Mouse (Mus musculus): ENCODE data around the gene Kcnk4. TPM values are rescaled to one million over a fixed set of nuclear protein-coding genes. Genes with fewer than 3 reads are reported as not detected.

Kcnk4 gene
- polyA plus RNA-seq, 1 experiment from 2014 or later, result 0.85 TPM

DNA sequence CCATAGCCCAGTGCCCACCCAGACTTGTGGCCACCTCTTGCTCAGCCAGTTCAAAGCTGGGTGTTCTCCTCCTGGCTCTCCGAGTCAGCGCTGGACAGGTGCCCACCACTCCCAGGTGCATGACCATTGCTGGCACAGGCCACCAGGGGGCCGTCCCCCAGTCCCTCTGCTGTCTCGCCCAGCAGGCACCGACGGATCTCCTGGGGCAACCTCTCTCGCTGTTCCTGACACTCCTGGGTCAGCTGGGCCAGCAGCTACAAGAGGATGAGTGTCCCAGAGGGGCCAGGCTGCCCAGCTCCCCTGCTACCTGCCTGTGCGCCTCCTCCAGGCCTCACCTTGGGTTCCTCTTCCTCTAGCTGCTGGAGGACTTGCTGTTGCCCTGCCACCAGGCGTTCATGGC, 19.7 kb upstream of the Kcnk4 start:
- H3K9ac ChIP-seq, result no peak overlapping the region
- no peaks in the 10 kb centered on the region for H3K27me3 ChIP-seq
- no peak overlapping the region for H3K4me3 ChIP-seq
- peaks cover 19% of the 10 kb centered on the region for H3K4me1 ChIP-seq
- 58% methylated on average over 9 of the region's 9 CpGs for WGBS
- peaks cover 59% of the 10 kb centered on the region for H3K36me3 ChIP-seq
- H3K27ac ChIP-seq, result no peak overlapping the region
- H3K4me2 ChIP-seq (replicated peaks), result no peak overlapping the region
- no peak for ATAC-seq (ENCODE audit: low FRiP score, low read depth)
- H3K9me3 ChIP-seq, result no peaks in the 10 kb centered on the region

DNA sequence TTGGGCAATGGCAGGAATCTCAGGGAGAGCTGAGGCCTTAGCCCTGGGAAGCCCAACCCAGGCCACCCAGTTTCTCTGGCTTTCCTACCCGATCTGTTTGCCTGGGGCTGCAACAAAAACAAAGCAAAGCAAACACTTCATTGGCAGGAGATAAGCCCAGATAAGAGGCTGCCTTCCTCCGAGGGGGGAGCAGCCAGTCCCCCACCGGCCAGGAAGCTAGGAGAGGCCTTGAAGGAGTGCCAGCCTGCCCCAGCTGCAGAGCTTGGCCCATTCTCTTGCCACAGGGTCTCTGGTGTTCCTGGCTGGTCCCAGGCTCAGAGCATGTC, 18.4 kb upstream of the Kcnk4 start:
- WGBS, result 15% methylated on average over 3 of the region's 3 CpGs
- no peak for ATAC-seq (ENCODE audit: low FRiP score, low read depth)
- Histone ChIP-seq H3K4me3 (peak overlapping the region; percentile 69), H3K27me3 (no peaks in the 10 kb centered on the region), H3K36me3 (peaks cover 48% of the 10 kb centered on the region), H3K9me3 (no peaks in the 10 kb centered on the region), H3K27ac (peak overlapping the region; percentile 55; the same call in 1 of the 2 replicates), H3K4me1 (peaks cover 19% of the 10 kb centered on the region), H3K9ac (peak overlapping the region; percentile 84), H3K4me2 (replicated peaks) (peak overlapping the region; percentile 97)

DNA sequence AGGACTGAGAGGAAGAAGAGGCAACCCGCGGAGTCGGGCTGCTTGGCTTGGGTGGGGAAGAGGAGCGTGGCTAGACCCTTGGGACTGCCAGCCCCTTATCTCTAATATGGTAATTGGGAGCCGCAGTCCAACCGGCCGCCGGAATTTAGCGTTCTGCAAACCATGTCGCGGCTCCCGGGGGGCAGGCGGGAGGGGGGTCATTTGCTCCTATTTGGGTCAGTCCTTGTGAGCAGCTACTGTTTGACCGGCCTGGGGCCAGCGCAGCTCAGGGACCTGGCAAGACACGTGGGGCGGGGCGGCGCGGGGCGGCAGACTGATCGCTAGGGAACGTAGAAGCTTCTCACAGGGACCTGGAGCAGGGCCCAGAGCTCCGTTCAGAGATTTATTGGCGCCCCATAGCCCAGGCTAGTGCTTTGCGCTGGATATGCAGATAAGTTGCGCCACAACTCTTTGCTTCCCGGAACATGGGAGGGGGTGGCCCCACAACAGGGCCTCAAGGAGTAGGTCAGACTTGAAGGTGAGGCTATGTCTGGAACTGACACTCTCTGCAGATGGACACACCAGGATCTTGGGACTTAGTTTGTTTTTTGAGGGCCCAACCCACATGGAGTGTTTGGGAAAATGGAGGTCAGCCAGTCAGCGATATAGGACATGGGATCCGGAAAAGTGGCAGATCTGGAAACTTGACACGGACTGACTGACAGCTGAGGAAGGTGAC, 17.8 kb upstream of the Kcnk4 start:
- Histone ChIP-seq H3K4me2 (replicated peaks) (peak overlapping the region; percentile 97), H3K9me3 (no peaks in the 10 kb centered on the region), H3K9ac (peak overlapping the region; percentile 84), H3K4me3 (peak overlapping the region; percentile 69), H3K36me3 (peaks cover 43% of the 10 kb centered on the region), H3K27ac (peak overlapping the region; percentile 95), H3K4me1 (peaks cover 19% of the 10 kb centered on the region), H3K27me3 (no peaks in the 10 kb centered on the region)
- WGBS, result 3% methylated on average over 31 of the region's 31 CpGs
- peak; percentile 13; the same call in 1 of the 2 replicates for ATAC-seq (ENCODE audit: low FRiP score, low read depth)

DNA sequence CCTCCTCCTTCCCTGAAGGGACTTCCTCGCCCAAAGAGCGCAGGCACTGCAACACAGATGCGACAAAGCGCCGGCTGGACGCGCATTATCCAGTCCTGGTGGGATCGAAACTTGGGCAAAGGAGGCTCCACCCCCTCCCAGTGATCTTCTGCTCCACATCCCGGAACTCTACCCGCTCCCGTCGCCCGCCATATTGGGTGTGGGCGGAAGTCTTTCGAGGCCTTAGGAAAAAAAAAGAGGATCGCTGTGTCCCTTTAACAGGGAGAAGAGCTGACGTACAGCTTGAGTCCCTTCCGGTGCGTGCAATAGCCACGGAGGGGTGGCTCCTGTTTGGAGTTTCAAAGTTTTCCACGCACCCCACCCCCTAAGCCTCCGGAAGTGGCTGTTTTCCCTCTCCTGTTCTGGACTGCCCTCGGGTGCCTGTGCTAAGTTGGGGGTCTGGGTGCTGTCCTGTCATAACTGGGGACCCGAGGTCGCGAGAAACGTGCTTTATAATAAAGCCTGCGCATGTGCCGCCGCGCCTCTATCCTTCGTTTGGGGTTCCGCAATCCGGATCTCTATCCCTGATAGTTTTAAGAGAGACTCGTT, 17.2 kb upstream of the Kcnk4 start:
- H3K4me1 ChIP-seq, result peaks cover 19% of the 10 kb centered on the region
- peak overlapping the region; percentile 69 for H3K4me3 ChIP-seq
- peak overlapping the region; percentile 84 for H3K9ac ChIP-seq
- peak; percentile 83 for ATAC-seq (ENCODE audit: low FRiP score, low read depth)
- peaks cover 36% of the 10 kb centered on the region for H3K36me3 ChIP-seq
- no peaks in the 10 kb centered on the region for H3K9me3 ChIP-seq
- WGBS, result under 1% methylated on average over 35 of the region's 35 CpGs
- peak overlapping the region; percentile 95 for H3K27ac ChIP-seq
- no peaks in the 10 kb centered on the region for H3K27me3 ChIP-seq
- H3K4me2 ChIP-seq (replicated peaks), result peak overlapping the region; percentile 97

DNA sequence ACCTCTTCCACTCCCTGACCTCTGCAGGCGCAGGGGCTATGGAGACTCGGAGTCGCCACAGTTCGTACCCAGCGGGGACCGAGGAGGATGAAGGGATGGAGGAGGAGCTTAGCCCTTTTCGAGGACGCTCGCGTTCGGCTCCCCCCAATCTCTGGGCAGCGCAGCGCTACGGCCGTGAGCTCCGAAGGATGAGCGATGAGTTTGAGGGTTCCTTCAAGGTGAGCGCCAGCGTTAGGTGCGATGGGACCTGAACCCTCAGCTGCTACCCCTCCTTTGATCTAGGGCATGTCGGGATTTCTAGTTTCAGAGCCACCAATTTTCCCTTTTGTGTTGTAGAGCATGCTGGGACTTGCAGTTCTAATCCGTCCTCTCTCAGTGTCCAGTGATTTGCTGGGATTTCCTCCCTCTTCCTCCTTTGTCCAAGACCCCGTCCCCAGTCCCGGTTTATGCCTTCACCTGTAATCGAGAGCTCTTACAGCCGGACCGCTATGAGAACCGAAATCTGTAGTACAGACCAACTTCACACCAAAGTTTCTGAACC, 16.4 kb upstream of the Kcnk4 start:
- under 1% methylated on average over 28 of the region's 28 CpGs for WGBS

DNA sequence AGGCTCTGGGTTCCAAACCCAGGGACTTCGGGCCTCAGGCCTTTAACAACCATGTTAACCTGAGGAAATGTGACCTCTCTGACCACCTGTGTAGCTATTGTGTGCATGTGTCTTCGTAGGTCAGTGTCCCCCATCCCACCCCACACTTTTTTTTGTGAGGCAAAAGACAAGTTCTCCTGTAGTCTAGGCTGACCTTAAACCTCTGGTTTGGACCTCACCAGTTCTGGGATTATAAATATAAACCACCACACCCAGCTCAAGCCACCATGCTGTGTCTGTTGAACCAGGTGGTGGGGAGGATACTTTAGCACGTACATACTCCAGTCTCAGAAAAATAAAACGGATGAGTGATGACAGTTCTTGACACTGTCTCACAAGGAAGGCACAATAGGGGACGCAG, 15.6 kb upstream of the Kcnk4 start:
- Histone ChIP-seq H3K9ac (peak overlapping the region; percentile 84), H3K4me1 (peaks cover 19% of the 10 kb centered on the region), H3K9me3 (no peaks in the 10 kb centered on the region), H3K36me3 (peaks cover 31% of the 10 kb centered on the region), H3K4me3 (peak overlapping the region; percentile 69), H3K27ac (peak overlapping the region; percentile 95), H3K4me2 (replicated peaks) (peak overlapping the region; percentile 97), H3K27me3 (no peaks in the 10 kb centered on the region)
- ATAC-seq (ENCODE audit: low FRiP score, low read depth), result no peak
- 70% methylated on average over 5 of the region's 5 CpGs for WGBS

More for the DNA sequence above, 16.4 kb upstream of the Kcnk4 start:
- Histone ChIP-seq H3K4me2 (replicated peaks) (peak overlapping the region; percentile 97), H3K9ac (peak overlapping the region; percentile 84), H3K36me3 (peaks cover 34% of the 10 kb centered on the region), H3K4me1 (peaks cover 19% of the 10 kb centered on the region), H3K4me3 (peak overlapping the region; percentile 69), H3K9me3 (no peaks in the 10 kb centered on the region), H3K27me3 (no peaks in the 10 kb centered on the region), H3K27ac (peak overlapping the region; percentile 95)
- ATAC-seq (ENCODE audit: low FRiP score, low read depth), result peak; percentile 31

DNA sequence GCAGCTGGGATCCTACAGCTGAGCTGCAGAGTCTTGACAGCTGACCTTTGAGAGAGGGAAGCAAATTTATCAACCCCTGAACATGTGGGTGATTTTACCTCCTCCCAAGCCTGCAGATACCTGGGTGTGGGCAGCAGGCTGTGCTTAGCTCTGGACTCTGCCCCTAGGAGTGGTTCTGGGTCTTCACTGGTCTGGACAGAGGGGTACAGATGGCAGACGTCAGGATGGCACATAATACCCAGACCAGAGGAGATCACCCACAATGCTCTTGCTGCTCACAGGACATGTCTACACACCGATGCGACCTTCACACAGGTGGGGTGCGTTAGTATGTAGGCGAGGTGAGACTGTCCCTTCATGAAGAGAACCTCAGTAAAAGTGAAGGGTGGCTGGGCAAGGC, 15.2 kb upstream of the Kcnk4 start:
- Histone ChIP-seq H3K4me3 (0 out of 2 replicates have a peak overlapping the region, but pooled peaks have one; percentile 5), H3K36me3 (peaks cover 27% of the 10 kb centered on the region), H3K27ac (no peak overlapping the region), H3K4me2 (replicated peaks) (peak overlapping the region; percentile 97; the same call in 1 of the 2 replicates), H3K9ac (no peak overlapping the region; the same call in 1 of the 2 replicates), H3K9me3 (no peaks in the 10 kb centered on the region), H3K27me3 (no peaks in the 10 kb centered on the region), H3K4me1 (peaks cover 19% of the 10 kb centered on the region)
- WGBS, result 92% methylated on average over 5 of the region's 5 CpGs
- no peak for ATAC-seq (ENCODE audit: low FRiP score, low read depth)

DNA sequence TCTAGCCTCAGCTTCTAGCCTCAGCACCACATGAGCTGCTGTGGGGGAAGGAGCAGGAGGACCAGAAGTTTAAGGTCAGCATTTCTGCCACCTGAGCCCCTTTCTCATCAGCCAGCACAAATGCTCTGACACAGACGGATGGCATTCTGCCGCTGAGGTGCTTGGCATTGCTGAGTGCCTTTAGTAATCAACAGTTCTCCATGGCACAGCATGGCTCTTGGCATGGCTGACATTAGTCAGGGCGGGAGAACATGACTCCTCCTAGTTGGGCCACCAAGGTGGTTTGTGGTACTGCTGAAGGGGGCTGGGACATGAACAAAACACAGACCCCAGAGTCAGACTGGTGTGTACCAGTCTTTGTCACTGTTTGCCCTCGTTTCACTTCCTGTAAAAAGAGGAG, 13.9 kb upstream of the Kcnk4 start:
- Histone ChIP-seq H3K27me3 (no peaks in the 10 kb centered on the region), H3K9me3 (no peaks in the 10 kb centered on the region), H3K4me3 (no peak overlapping the region), H3K4me1 (peaks cover 23% of the 10 kb centered on the region), H3K27ac (no peak overlapping the region), H3K9ac (no peak overlapping the region), H3K4me2 (replicated peaks) (no peak overlapping the region), H3K36me3 (peaks cover 16% of the 10 kb centered on the region)
- ATAC-seq (ENCODE audit: low FRiP score, low read depth), result no peak
- 81% methylated on average over 4 of the region's 4 CpGs for WGBS

DNA sequence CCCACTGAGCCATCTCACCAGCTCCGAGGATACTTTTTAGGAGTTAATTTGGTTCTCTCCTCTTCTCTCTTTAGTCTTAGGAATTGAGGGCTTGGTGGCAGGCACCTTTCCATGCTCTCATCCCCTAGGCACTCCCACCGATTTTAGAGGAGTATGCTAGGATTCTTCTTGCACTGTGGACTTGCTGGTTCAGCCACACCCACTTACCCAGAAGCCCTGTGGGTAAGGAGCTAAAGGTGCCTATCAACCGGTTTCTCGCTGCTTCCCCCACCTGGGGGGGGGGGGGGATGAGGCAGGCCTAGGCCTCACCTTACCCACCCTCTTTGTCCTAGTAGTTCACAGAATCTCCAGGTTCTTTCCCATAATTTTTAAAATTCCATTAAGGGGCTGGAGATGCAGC, 13.4 kb upstream of the Kcnk4 start:
- ATAC-seq (ENCODE audit: low FRiP score, low read depth), result no peak
- Histone ChIP-seq H3K9ac (no peak overlapping the region), H3K9me3 (no peaks in the 10 kb centered on the region), H3K27me3 (no peaks in the 10 kb centered on the region), H3K4me1 (peaks cover 23% of the 10 kb centered on the region), H3K4me3 (no peak overlapping the region), H3K4me2 (replicated peaks) (no peak overlapping the region), H3K36me3 (peaks cover 16% of the 10 kb centered on the region), H3K27ac (no peak overlapping the region)
- WGBS, result 43% methylated on average over 4 of the region's 4 CpGs

DNA sequence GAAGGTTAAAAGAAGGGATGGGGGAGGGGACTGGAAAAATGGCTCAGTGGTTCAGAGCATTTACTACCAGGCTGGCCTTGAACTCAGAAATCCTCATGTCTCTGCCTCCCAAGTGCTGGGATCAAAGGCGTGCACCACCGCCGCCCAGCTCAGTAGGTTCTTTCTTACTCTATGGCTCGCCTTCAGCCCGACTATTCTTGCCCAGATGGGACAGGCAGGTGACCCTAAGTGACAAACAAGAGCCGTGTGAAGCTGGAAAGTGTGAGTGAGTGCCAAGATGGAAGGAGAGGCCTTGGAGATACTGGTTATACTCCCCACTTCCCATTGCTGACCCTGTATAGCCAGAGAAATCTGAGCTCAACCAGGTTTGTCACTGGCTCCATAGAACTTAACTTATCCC, 9.4 kb upstream of the Kcnk4 start:
- no peak for ATAC-seq (ENCODE audit: low FRiP score, low read depth)
- Histone ChIP-seq H3K4me3 (no peak overlapping the region), H3K4me1 (peaks cover 24% of the 10 kb centered on the region), H3K27me3 (no peaks in the 10 kb centered on the region), H3K36me3 (peaks cover 11% of the 10 kb centered on the region), H3K9ac (no peak overlapping the region), H3K9me3 (no peaks in the 10 kb centered on the region), H3K4me2 (replicated peaks) (no peak overlapping the region), H3K27ac (no peak overlapping the region)
- WGBS, result 89% methylated on average over 6 of the region's 6 CpGs

DNA sequence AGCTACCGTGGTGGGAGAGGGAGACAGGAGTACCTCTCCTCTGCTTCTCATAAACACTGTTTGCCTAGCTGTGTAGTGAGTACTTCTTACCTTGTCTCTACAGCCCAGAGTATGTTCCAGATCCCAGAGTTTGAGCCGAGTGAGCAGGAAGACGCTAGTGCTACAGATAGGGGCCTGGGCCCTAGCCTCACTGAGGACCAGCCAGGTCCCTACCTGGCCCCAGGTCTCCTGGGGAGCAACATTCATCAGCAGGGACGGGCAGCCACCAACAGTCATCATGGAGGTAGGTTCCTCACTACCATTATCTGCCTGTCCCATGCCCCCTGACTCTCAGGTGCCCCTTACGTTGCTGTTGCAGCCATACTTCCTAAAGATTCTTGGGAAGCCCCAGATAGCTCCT, 8.4 kb upstream of the Kcnk4 start:
- 24% methylated on average over 5 of the region's 5 CpGs for WGBS
- 0 out of 2 replicates have a peak, but pooled peaks have one; percentile 2 for ATAC-seq (ENCODE audit: low FRiP score, low read depth)
- H3K36me3 ChIP-seq, result peaks cover 11% of the 10 kb centered on the region; the same call in 1 of the 2 replicates
- peak overlapping the region; percentile 90 for H3K27ac ChIP-seq
- 0 out of 2 replicates have a peak, but pooled peaks cover 1% of the 10 kb centered on the region for H3K27me3 ChIP-seq
- peaks cover 24% of the 10 kb centered on the region for H3K4me1 ChIP-seq
- H3K4me3 ChIP-seq, result peak overlapping the region; percentile 70
- H3K9me3 ChIP-seq, result no peaks in the 10 kb centered on the region
- peak overlapping the region; percentile 85 for H3K9ac ChIP-seq
- peak overlapping the region; percentile 98 for H3K4me2 ChIP-seq (replicated peaks)

DNA sequence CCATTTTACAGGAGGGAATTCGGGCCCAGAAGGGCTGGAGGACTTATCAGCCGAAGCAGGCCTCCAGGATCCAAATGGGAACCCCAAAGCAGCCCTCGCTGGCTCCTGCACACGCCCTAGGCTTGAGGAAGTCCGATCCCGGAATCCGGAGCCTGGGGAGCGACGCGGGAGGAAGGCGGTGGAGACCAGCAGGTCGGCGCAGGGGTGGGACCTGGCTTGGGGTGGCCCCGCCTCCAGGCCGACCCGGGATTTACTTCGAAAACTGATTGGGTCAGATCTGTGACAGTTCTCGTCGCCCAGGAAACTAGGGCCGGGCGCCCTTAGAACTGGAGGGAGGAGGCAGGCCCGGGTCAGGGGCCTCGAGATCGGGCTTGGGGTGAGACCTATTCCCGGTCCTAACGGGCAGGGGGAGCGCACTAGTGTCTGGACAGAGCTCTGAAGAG, 8.0 kb upstream of the Kcnk4 start, which contains the start of gene Gpr137:
TSS of gene Gpr137 (minus strand) at position 232 of the 443 bp plus-strand sequence.
- Histone ChIP-seq H3K27me3 (0 out of 2 replicates have a peak, but pooled peaks cover 4% of the 10 kb centered on the region), H3K36me3 (peaks cover 11% of the 10 kb centered on the region; the same call in 1 of the 2 replicates), H3K9ac (peak within 1 kb of the TSS; percentile 89), H3K27ac (peak within 1 kb of the TSS; percentile 90), H3K9me3 (no peaks in the 10 kb centered on the region), H3K4me3 (peak within 1 kb of the TSS; percentile 70), H3K4me2 (replicated peaks) (peak within 1 kb of the TSS; percentile 98), H3K4me1 (peaks cover 24% of the 10 kb centered on the region)
- WGBS, result under 1% methylated on average over 27 of the region's 27 CpGs
- ATAC-seq (ENCODE audit: low FRiP score, low read depth), result peak; percentile 88

All from limb, embryonic 13.5 days (tissue).